Mouse (Mus musculus): ENCODE data around the gene Fkbp14.

- no peak for TF ChIP-seq POLR2A (IDR thresholded peaks at IDR 0.05; ENCODE audit: extremely low read depth, insufficient read depth, low read length)
- no peak for TF ChIP-seq CTCF (IDR thresholded peaks at IDR 0.05; ENCODE audit: extremely low read depth, insufficient read depth, low read length)
Measured at GRCm38 (mm10) chr6:54588212-54588611, 8.9 kb downstream of the Fkbp14 start.
